Mouse (Mus musculus) cortical plate, adult 2 months (tissue): ENCODE measurements around the gene Cbx2. TPM values are rescaled to one million over a fixed set of nuclear protein-coding genes. Genes with fewer than 3 reads are reported as not detected.

Experiments
- H3K27ac ChIP-seq: fragments of 200-500 bp; 2 replicates; pipeline ENCODE4 v1.5.1; 2012; ENCODE audit warnings: low read length, control low read depth, inconsistent platforms; ENCODE audit not compliant: insufficient read depth
- H3K4me1 ChIP-seq: fragments of 200-500 bp; 2 replicates; pipeline ENCODE4 v1.6.1; 2011; ENCODE audit warnings: low read length; ENCODE audit not compliant: control insufficient read depth, insufficient read depth
- H3K4me3 ChIP-seq: fragments of 200-500 bp; 2 replicates; pipeline ENCODE4 v1.5.1; 2011; ENCODE audit warnings: mild to moderate bottlenecking, low read length, control low read depth; ENCODE audit not compliant: insufficient read depth
- CTCF ChIP-seq: fragments of 200-500 bp; IDR thresholded peaks from 2 replicates; pipeline ENCODE4 v1.5.1; 2011; ENCODE audit warnings: mild to moderate bottlenecking, control low read depth, low read length; ENCODE audit not compliant: insufficient read depth; ENCODE audit errors: extremely low read depth
- POLR2A ChIP-seq: fragments of 200-500 bp; IDR thresholded peaks from 2 replicates; pipeline ENCODE4 v1.6.1; 2011; ENCODE audit warnings: mild to moderate bottlenecking, low read length, control low read depth; ENCODE audit not compliant: insufficient read depth; ENCODE audit errors: extremely low read depth
- polyA plus RNA-seq: library from polyadenylated mRNA; depleted of rRNA; stranded (reverse); fragments of >200 nt; gene quantifications from 2 replicates; pipeline ENCODE4 v1.2.3, GENCODE M21; 2012; rRNA removed

Gene Cbx2
- polyA plus RNA-seq, 1 experiment: 2.6 TPM

GRCm38 (mm10) chr11:119075805-119076204 lies 53.0 kb downstream of the Cbx2 start:
- TF ChIP-seq CTCF (no peak), POLR2A (no peak)
- Histone ChIP-seq H3K4me1 (no peaks in the 10 kb centered on the region; the same call in 1 of the 2 replicates), H3K27ac (no peak overlapping the region), H3K4me3 (no peak overlapping the region)

DNA sequence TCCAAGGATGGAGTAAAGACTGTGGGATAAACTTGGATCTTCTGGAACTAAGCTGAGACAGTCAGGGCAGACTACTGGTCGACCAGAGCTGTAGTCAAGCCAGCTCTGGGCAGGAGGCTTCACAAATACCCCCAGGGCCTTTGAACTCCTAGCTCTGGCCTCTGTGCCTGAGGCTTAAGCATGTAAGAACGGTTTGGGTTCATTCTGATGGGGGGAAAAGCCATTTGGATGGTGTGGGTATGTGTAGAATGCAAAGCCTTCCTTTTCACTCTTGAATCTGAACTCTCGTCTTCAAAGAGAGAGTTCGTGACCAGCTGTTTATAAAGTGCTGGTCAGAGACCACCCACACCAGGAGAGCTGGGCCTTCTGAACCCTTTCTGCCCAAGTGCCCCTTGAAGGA lies 55.0 kb downstream of the Cbx2 start:
- no peak overlapping the region for H3K27ac ChIP-seq
- no peak overlapping the region for H3K4me3 ChIP-seq
- peaks cover 2% of the 10 kb centered on the region; the same call in 1 of the 2 replicates for H3K4me1 ChIP-seq
- TF ChIP-seq CTCF (no peak), POLR2A (no peak)

DNA sequence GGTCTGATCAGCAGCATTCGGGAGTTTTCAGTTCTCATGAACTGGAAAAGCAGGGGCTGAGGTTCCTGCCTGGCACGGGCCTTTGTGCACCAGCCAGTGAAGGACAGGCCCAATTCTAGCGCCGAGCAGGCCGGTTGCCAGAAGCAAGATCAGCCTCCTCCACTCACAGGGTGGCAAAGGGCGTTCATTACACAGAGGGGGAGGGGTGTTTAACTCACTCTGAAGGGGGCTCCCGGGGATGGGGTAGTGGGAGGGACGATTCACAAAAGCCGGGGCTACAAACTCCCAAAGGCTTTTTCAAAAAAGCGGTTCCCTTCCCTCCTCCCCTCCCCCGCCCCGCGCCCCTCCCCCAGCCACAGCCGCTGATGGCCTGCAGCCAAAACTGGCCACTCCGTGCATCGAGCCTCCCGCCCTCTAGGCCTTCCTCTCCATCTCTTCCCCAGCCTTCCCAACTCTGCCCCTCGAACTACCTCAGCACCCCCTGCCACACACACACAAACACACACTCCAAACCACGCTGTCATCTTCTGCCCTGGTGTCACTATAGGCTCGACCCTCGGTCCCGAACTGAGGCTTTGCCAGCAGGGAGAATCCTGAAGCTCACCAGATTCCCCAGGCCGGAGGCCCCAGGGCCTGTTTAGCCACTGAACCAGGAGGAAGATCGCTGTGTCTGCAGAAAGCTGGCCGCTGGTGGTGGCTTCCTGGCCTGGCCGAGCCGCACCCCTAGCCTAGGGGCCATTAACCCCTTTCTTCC lies 56.1 kb downstream of the Cbx2 start:
- peaks cover 2% of the 10 kb centered on the region; the same call in 1 of the 2 replicates for H3K4me1 ChIP-seq
- peak overlapping the region; percentile 35; the same call in 1 of the 2 replicates for H3K27ac ChIP-seq
- TF ChIP-seq CTCF: no peak
- no peak for TF ChIP-seq POLR2A
- H3K4me3 ChIP-seq: no peak overlapping the region

GRCm38 (mm10) chr11:119079445-119079837 lies 56.7 kb downstream of the Cbx2 start:
- H3K4me3 ChIP-seq: no peak overlapping the region

GRCm38 (mm10) chr11:119080461-119081147 lies 57.8 kb downstream of the Cbx2 start:
- Histone ChIP-seq H3K4me1 (peaks cover 2% of the 10 kb centered on the region; the same call in 1 of the 2 replicates), H3K4me3 (no peak overlapping the region)
- TF ChIP-seq CTCF (no peak), POLR2A (no peak)

More at GRCm38 (mm10) chr11:119079445-119079837, 56.7 kb downstream of the Cbx2 start:
- no peak for TF ChIP-seq POLR2A
- no peak for TF ChIP-seq CTCF
- H3K4me1 ChIP-seq: peaks cover 2% of the 10 kb centered on the region; the same call in 1 of the 2 replicates
- H3K27ac ChIP-seq: no peak overlapping the region

More at GRCm38 (mm10) chr11:119080461-119081147, 57.8 kb downstream of the Cbx2 start:
- no peak overlapping the region for H3K27ac ChIP-seq

Other genes starting within 250 kb of the Cbx2 start
- gene Rbfox3, start 111.4 kb upstream of the Cbx2 start, polyA plus RNA-seq: 117 TPM in 2 replicates
- gene Enpp7, start 34.8 kb upstream of the Cbx2 start, polyA plus RNA-seq: not detected in 2 replicates
- 6.0 and 7.4 TPM in 2 replicates for gene Cbx8, start 18.0 kb downstream of the Cbx2 start, polyA plus RNA-seq
- 45.3 and 47.5 TPM in 2 replicates for gene Cbx4, start 63.3 kb downstream of the Cbx2 start, polyA plus RNA-seq
- 15.5 and 17.6 TPM in 2 replicates for gene Tbc1d16, start 205.5 kb downstream of the Cbx2 start, polyA plus RNA-seq
- 1.4 TPM in 2 replicates for gene Ccdc40, start 205.6 kb downstream of the Cbx2 start, polyA plus RNA-seq
- gene Gaa, start 244.9 kb downstream of the Cbx2 start, polyA plus RNA-seq: 193 and 198 TPM in 2 replicates